Mouse (Mus musculus) macrophage (primary cell): ENCODE results near the gene Gm20390. TPM values are rescaled to one million over a fixed set of nuclear protein-coding genes. Genes with fewer than 3 reads are reported as not detected.

ENCODE experiments used
- H3K27ac ChIP-seq: fragments of 350-480 bp; formaldehyde crosslinking; 2 replicates; pipeline ENCODE4 v1.9.0; 2021
- H3K36me3 ChIP-seq: fragments of 350-480 bp; formaldehyde crosslinking; 2 replicates; pipeline ENCODE4 v1.9.0; 2021; ENCODE audit errors: inconsistent target
- H3K4me3 ChIP-seq: fragments of 350-480 bp; formaldehyde crosslinking; 2 replicates; pipeline ENCODE4 v1.9.0; 2021; ENCODE audit errors: inconsistent target
- H3K79me2 ChIP-seq: fragments of 350-480 bp; formaldehyde crosslinking; 2 replicates; pipeline ENCODE4 v1.9.0; 2021; ENCODE audit errors: inconsistent target
- WGBS: methylation state at CpG from one replicate; pipeline ENCODE4 v1.1.7; 2026; ENCODE audit warnings: inconsistent platforms; ENCODE audit not compliant: missing documents; 5-methylcytosine and 5-hydroxymethylcytosine counted together
- polyA plus RNA-seq: library from polyadenylated mRNA; stranded (reverse); fragments of 250-400 nt; gene quantifications from 3 replicates; pipeline ENCODE4 v1.2.4, GENCODE M21; 2018; ENCODE audit warnings: inconsistent platforms
- total RNA-seq, 78 experiments: library from RNA; depleted of rRNA; stranded (reverse); fragments of 250-400 nt; gene quantifications; 1 replicate in 9 of 78; 2 replicates in 24 of 78; 3 replicates in 43 of 78; 4 replicates in 2 of 78; pipeline ENCODE4 v1.2.4; 2018; ENCODE audit warnings: inconsistent platforms in 56 of 78

The Gm20390 gene
- total RNA-seq (2018; cell fraction: chromatin; rRNA removed) = 1 to 10 TPM in 2 of 26 experiments, not detected in 24; 1.1 to 2.2 TPM
- 10 to 100 TPM; 11.9 to 36.9 (median 23.0) TPM for total RNA-seq (2018; cell fraction: cytosol; rRNA removed)
- 10 to 100 TPM in 1 of 26 experiments, 1 to 10 TPM in 18, under 1 TPM in 1, not detected in 6; 0.86 to 10.7 (median 6.8) TPM for total RNA-seq (2018; cell fraction: nucleus; rRNA removed)
- polyA plus RNA-seq = 6.1 to 48.7 TPM (median 16.9 TPM) in 3 replicates

DNA sequence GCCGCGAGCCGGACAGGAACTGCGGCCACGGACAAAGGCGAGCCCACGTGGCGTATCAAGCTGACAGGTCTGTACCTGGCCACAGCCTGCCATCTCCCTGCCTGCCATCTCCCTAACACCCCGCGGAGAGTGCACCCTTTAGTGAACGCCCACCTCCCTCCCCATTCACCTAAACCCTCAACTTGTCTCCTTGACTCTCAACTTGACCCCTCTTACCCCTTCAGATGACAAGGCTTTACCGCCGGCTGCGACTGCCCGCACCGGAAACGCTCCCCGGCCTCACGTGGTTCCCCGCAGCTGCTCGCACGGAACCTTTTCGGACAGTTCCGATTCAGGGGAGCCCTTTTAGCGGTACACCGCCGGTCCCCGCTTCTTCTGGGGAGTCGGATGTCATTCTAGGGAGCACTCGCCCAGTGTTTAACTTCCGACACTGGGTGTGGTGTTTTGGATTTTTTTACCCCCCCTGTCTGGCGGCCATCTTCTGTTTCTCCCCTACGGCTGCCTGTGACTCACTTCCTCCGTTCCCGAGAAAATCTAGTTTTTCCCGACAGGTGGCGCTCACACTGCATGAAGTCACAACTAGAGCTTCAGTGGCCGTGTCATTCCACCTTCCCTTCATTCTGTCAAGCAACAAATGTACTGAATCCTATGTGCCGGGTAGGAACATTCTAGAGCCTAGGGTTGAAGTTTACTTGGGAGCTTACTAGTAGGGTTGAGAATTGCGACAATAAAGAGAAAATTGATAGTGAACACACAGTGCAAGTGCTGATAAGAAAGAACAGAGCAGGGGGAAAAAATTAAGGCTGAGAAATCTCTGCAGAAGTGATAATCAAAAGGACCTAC, at the start of gene Gm20390, which contains the start of gene Nme1:
Gene Gm20390, minus strand, starts transcription at position 289 of the 843 bp plus-strand sequence.
Gene Nme1, minus strand, starts transcription at position 517 of the 843 bp plus-strand sequence.
- WGBS = under 1% methylated on average over 40 of the region's 40 CpGs
- Histone ChIP-seq H3K27ac (peak within 1 kb of the TSS; percentile 72), H3K4me3 (peak within 1 kb of the TSS; percentile 98), H3K36me3 (0 out of 2 replicates have a peak, but pooled peaks cover 7% of the 10 kb centered on the region), H3K79me2 (peaks cover 44% of the 10 kb centered on the region)

DNA sequence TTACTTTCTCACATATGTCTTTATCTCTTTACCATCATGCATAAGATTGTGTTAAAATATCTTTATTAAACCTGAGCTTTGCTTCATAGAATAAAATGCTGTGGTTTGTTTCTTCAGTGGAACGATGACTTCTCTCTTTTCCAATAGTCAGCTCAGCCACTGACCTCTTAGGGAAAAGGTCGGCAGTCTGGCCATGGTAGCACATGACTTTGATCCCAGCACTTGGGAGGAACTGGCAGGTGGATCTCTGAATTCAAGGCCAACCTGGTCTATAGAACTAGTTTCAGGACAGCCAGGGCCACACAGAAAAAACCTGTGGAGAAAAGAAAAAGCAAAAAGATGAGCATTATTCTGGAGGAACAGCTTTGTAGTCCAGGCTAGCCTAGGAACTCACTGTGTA, 35.3 kb upstream of the Gm20390 start:
- whole genome bisulfite sequencing = 63% methylated on average over 2 of the region's 2 CpGs
- Histone ChIP-seq H3K4me3 (no peak overlapping the region), H3K79me2 (peaks cover 100% of the 10 kb centered on the region), H3K27ac (no peak overlapping the region), H3K36me3 (no peaks in the 10 kb centered on the region)

DNA sequence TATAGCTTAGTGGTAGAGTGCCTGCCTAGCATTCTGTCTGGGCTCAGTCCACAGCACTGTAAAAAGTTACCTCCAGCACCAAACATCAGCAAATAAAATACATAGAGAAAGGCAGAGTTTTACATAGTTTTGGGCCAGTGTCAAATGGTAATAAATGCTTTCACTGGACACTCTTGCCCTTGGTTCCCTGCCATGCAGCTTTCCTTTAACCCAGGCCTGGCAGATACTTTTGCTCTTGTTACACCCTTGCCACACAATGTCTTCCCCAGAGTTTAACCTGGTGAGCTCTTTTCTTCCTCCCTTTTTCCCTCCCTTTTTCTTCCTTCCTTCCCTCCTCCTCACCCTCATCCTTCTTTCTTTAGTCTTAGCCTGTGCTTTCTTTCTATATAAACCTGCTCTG, 31.2 kb upstream of the Gm20390 start:
- no peak overlapping the region for H3K27ac ChIP-seq
- no peaks in the 10 kb centered on the region for H3K36me3 ChIP-seq
- H3K79me2 ChIP-seq = peaks cover 78% of the 10 kb centered on the region
- H3K4me3 ChIP-seq = no peak overlapping the region

DNA sequence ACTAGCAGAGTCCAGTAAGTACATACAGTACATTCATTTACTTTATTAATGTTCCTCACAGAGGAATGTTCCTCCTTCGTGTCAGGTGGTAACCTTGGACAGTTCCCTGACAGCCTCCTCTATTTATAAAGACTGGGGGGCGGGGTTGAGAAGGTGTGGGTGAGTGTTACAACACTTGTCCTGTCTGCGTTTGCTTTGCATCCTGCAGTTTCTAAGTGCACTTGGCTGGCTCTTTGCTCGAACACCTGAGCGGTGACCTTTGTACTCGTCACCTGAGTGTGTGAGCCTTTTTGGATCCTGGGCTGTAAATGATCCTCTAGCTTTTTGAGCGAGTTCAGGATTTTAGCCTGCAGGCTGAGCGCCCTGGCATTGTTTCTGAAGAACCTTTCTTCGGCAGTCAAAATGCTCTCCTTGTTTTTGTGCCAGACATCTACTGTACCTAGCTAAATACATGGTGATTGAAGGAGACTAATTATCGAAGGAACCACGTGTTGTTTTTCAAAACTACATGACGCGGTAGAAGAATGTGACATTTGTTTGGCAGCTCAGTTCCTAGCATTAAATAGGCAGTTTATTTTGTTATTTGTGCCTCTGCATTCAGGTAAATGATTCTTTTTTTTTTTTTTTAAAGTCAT, 29.2 kb upstream of the Gm20390 start:
- peaks cover 58% of the 10 kb centered on the region for H3K79me2 ChIP-seq
- peak overlapping the region; percentile 32; the same call in 1 of the 2 replicates for H3K27ac ChIP-seq
- WGBS = 34% methylated on average over 13 of the region's 13 CpGs
- H3K4me3 ChIP-seq = peak overlapping the region; percentile 63
- H3K36me3 ChIP-seq = no peaks in the 10 kb centered on the region

DNA sequence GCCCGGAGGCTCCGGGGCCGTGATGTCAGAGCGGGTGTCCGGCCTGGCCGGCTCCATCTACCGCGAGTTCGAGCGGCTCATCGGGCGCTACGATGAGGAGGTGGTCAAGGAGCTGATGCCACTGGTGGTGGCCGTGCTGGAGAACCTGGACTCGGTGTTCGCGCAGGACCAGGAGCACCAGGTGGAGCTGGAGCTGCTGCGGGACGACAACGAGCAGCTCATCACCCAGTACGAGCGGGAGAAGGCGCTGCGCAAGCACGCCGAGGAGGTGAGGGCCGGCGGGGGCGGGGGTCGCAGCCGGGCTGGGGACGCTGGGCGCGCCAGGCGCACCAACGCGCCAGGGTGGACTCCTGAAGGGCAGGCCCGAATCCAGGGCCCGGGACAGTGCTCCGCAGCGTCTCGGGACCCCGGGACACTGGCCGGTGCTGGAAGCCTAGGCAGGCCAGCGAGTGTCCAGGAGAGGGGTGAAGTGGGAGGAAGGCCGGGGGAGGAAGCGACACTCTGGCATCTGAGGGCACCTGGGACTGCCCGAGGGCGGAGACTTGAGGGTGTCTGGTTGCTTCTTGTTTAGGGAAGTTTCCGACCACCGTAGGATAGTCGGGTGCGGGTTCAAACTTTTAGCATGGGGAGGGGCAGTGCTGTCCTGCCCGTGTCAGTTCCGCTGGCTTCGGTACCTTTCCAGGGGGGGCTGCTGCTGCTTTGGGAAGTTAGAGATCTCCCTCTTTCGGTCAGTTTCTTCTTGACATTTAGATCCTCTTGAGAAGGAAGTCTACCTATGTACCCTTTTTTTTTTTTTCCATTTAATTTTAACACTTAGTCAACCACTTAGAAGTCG, 28.4 kb upstream of the Gm20390 start:
- Histone ChIP-seq H3K27ac (peak overlapping the region; percentile 32), H3K36me3 (no peaks in the 10 kb centered on the region), H3K79me2 (peaks cover 50% of the 10 kb centered on the region), H3K4me3 (peak overlapping the region; percentile 63)
- WGBS = under 1% methylated on average over 53 of the region's 58 CpGs

DNA sequence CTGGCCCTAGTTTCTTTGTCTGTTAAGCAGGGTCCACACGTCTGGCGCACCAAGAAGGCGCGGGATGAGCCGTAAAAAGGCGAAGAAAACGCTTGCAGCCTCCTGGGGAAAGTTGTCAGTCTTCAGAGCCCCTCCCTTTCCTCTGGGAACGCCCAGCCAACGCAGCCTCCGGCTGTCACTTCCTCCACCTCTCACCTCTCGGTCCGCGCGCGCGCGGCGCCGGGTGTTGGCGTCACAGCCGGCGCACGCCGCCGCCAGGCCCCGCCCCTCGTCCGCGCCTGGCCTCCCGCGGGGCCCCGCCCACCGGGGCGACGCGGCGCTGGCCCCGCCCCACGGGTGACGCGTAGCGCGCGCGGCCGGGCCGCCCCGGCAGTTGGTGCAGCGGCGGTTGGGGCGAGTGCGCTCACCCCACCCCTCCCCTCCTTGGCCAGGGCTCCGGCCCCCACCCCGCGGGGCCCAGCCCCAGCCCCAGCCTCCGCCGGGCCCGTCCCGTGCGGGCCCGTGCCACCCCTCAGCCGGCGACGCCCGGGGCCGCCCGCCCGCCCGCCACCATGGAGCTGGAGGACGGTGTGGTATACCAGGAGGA, 27.7 kb upstream of the Gm20390 start, which contains the start of gene Spag9:
Gene Spag9, plus strand, starts transcription at position 372 of the 586 bp plus-strand sequence.
- Histone ChIP-seq H3K36me3 (no peaks in the 10 kb centered on the region), H3K27ac (peak within 1 kb of the TSS; percentile 100), H3K79me2 (peaks cover 43% of the 10 kb centered on the region), H3K4me3 (peak within 1 kb of the TSS; percentile 63)
- WGBS = under 1% methylated on average over 56 of the region's 70 CpGs

DNA sequence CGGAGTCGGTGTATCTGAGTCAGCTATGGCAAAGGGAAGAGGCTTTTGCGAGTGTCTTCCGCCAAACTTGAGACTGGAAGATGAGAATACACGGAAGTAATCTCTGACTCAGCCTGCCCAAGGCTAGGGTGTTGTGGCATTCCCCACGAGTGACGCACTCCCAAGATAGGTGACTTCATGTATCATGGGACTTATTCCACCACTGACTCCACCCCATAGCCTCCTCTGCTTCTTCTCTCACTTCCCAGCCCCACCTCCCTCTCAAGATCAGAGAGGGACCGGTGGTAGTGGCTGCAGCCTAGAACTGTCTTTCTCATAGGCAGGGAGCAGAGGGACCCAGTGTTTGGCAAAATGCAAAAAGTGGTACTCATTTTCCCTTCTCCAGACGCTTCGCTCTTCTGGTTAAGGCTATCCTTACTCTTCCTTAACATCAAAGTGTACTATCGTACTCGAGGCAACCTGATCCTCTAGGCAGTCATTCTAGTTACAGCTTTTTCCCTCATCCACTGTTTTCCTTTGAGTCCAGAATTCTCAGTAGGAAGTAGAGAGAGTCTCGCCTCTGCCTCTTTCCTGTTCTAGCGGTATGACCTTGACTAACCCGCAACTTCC, 27.1 kb upstream of the Gm20390 start:
- H3K79me2 ChIP-seq = peaks cover 37% of the 10 kb centered on the region
- 2% methylated on average over 13 of the region's 15 CpGs for WGBS
- peak overlapping the region; percentile 100 for H3K27ac ChIP-seq
- H3K4me3 ChIP-seq = peak overlapping the region; percentile 63
- no peaks in the 10 kb centered on the region for H3K36me3 ChIP-seq

DNA sequence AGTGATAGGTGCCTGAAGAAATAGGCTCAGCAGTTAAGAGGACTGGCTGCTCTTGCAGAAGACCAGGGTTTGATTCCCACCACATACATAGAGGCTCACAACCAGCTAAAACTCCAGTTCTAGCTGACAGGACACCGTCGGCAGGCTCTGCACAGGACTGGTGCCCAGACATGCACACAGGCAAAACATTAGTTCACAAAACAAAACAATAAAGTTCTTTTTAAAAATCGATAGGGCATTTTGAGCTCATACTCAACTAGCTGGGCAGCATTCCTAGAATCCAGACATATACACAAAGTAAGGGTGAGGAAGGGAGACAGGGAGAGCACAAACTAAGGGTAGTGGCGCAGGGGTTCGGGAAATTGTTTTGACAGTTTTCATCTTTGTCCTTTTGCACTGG, 26.4 kb upstream of the Gm20390 start:
- 65% methylated on average over 5 of the region's 5 CpGs for WGBS
- H3K27ac ChIP-seq = peak overlapping the region; percentile 100

DNA sequence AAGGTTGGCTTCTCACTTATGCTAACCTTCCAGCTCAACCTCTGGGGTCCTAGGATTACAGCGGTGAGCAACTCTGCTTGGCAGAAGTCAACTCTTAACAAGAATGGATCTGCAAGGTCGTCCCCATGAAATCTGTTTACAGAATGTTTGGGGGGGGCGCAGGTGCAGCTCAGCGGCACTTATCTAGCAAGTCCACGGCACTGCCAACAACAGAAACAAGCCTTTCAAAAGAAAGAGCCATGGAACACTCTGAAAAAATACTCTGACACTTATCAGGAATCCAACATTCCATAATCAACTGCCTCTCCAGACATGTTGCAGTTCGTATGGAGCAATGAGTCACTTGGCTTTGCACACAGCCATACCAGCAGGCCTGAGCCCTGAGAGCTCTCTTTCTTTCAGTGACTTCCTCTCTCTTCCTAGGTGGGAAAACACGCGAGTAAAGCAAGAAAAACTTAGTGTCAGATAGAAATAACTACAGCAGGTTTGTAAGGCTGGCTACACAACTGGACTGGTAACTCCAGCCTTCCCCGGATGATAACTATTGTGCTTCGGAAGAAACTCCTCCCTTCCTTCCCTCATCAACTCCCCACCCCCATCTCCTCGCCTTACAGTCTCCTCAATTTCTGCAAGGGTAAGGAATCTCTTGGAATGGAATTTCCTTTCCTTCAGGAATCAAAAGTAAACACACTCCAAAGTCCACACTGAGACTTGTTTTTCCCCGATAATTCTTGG, 20.4 kb upstream of the Gm20390 start:
- Histone ChIP-seq H3K36me3 (no peaks in the 10 kb centered on the region), H3K4me3 (no peak overlapping the region), H3K27ac (peak overlapping the region; percentile 82), H3K79me2 (no peaks in the 10 kb centered on the region)
- WGBS = 84% methylated on average over 12 of the region's 12 CpGs

More for the DNA sequence above, 26.4 kb upstream of the Gm20390 start:
- Histone ChIP-seq H3K4me3 (peak overlapping the region; percentile 63; the same call in 1 of the 2 replicates), H3K79me2 (peaks cover 30% of the 10 kb centered on the region), H3K36me3 (no peaks in the 10 kb centered on the region)

DNA sequence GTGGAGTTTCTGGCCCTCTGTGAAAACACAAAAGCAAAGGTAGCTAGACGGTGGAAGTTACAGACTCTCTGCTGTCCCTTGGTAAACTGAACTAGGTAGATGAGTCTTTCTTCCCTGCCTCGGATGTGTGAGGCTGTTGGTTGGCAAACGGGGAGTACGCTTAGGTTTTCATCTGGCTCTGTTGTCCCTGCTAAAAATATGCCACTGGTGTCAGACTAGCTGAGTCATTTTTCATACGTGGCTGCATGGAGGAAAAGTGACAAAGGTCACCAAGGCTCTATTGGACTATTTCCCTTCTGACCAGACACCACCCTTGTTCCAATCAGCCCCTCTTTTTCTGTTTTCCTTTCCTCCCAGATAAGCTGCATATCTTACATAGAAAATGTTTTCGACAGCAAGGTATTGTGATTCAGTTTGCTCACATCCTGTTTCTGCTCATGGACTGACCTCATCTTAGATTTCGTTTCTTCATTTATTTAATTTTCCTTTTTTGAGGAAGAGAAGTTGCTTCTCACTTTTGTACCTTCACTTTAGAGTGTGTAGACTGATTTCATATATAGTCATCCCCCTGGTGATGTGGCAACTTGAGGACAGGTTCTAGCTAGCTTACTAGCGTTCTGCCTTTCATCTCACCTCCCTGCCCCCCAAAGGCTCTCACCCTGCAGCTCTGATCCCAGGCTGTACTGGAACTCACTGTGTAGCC, 19.7 kb upstream of the Gm20390 start:
- Histone ChIP-seq H3K4me3 (no peak overlapping the region), H3K36me3 (no peaks in the 10 kb centered on the region), H3K27ac (peak overlapping the region; percentile 82), H3K79me2 (no peaks in the 10 kb centered on the region)
- WGBS = 11% methylated on average over 8 of the region's 8 CpGs

DNA sequence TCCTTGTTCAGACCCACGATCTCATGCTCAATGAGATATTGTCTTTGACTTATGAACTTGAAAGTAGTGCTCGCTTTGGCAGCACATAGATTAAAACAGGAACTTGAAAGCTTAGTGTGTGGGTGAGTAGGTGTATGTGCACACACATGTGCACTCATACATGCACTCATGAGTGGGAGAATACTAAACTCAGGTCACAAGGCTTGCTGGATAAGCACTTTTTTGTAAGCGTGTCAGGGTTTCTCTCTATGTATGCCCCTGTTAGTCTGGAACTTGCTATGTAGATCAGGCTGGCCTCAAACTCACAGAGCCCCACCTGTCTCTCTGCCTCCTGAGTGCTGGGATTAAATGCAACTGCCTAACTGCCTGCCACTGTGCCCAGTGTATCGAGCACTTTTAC, 18.9 kb upstream of the Gm20390 start:
- Histone ChIP-seq H3K36me3 (no peaks in the 10 kb centered on the region), H3K4me3 (no peak overlapping the region), H3K27ac (peak overlapping the region; percentile 82), H3K79me2 (no peaks in the 10 kb centered on the region)
- WGBS = 73% methylated on average over 4 of the region's 4 CpGs

DNA sequence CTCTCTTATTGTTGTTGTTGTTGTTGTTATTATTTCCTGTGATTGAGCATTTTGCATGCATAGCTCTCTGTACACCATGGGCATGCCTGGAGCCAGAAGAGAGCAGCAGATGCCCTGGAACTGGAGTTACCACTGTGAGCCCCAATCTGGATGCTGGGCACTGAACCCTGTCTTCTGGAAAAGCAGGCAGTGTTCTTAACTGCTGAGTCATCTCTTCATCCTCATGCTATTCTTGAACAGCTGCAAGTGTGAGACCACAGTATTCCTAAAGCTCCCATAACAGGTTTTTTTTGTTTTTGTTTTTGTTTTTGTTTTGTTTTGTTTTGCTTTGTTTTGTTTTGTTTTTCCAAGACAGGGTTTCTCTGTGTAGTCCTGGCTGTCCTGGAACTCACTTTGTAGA, 18.2 kb upstream of the Gm20390 start:
- Histone ChIP-seq H3K4me3 (no peak overlapping the region), H3K36me3 (no peaks in the 10 kb centered on the region), H3K27ac (no peak overlapping the region), H3K79me2 (no peaks in the 10 kb centered on the region)
